Mouse (Mus musculus): ENCODE measurements around the gene Krit1.
A peak's percentile ranks its signal among the peaks of the same experiment; 100 is the strongest.
"Not testable (repeated sequence)": the region's sequence is repeated elsewhere in the genome, so short reads cannot be mapped to it uniquely, and the experiment has no call there.

Krit1 gene

GRCm38 (mm10) chr5:3886862-3887261 is 83.9 kb downstream of the Krit1 start:
- not testable (repeated sequence) for DNase-seq (ENCODE audit: low read depth, low spot score)

- DNase-seq (ENCODE audit: low read depth, low spot score), result peak; percentile 34
Measured at GRCm38 (mm10) chr5:3889201-3889600, 86.2 kb downstream of the Krit1 start.

- DNase-seq (ENCODE audit: low read depth, low spot score), result not testable (repeated sequence)
Measured at GRCm38 (mm10) chr5:3893459-3894293, 90.7 kb downstream of the Krit1 start, which contains the start of gene Mterf1a. TSS of gene Mterf1a (minus strand) at chr5:3893933.

- DNase-seq (ENCODE audit: low read depth, low spot score), result not testable (repeated sequence)
Measured at GRCm38 (mm10) chr5:3894294-3894619, 91.3 kb downstream of the Krit1 start.
